Mouse (Mus musculus) regulatory T cell (primary cell): ENCODE measurements around the gene Nmnat1.

ENCODE experiments used
- in situ Hi-C: fragments of 300-600 bp; cut with MboI, MseI; formaldehyde crosslinking; loops from one replicate; pipeline ENCODE4 v1.15.1; 2025; ENCODE audit warnings: high pct_unique_total_duplicates

Nmnat1 gene

GRCm38 (mm10) chr4:149485053-149485824, at the start of gene Nmnat1, which contains the start of gene Lzic:
Gene Nmnat1 (minus strand): TSS chr4:149485202.
Gene Lzic (plus strand): TSS chr4:149485229.
- in situ Hi-C loops: no loop called here

- in situ Hi-C loops: loop anchor here (5.0 kb wide), 1 partner anchor 57 kb away; no protein-coding TSS in a partner anchor
Observed at GRCm38 (mm10) chr4:149529691-149530090, 44.7 kb upstream of the Nmnat1 start.

- in situ Hi-C loops: loop anchor here (5.0 kb wide), 1 partner anchor 55 kb away; no protein-coding TSS in a partner anchor
Observed at GRCm38 (mm10) chr4:149527621-149528354, 42.8 kb upstream of the Nmnat1 start.

GRCm38 (mm10) chr4:149526330-149526729, 41.3 kb upstream of the Nmnat1 start:
- in situ Hi-C loops: loop anchor here (5.0 kb wide), 1 partner anchor 54 kb away; no protein-coding TSS in a partner anchor

- in situ Hi-C loops: loop anchor here (5.0 kb wide), 1 partner anchor 54 kb away; no protein-coding TSS in a partner anchor
Observed at GRCm38 (mm10) chr4:149525811-149526210, 40.8 kb upstream of the Nmnat1 start.

GRCm38 (mm10) chr4:149525170-149525569, 40.2 kb upstream of the Nmnat1 start:
- in situ Hi-C loops: loop anchor here (5.0 kb wide), 1 partner anchor 53 kb away; no protein-coding TSS in a partner anchor

- in situ Hi-C loops: no loop called here
Observed at GRCm38 (mm10) chr4:149523961-149524360, 39.0 kb upstream of the Nmnat1 start.

GRCm38 (mm10) chr4:149521258-149521657, 36.3 kb upstream of the Nmnat1 start:
- in situ Hi-C loops: no loop called here

- in situ Hi-C loops: no loop called here
Observed at GRCm38 (mm10) chr4:149518351-149519220, 33.6 kb upstream of the Nmnat1 start.

GRCm38 (mm10) chr4:149517868-149518340, 32.9 kb upstream of the Nmnat1 start, which contains the start of gene Ctnnbip1:
Gene Ctnnbip1 (plus strand): TSS chr4:149518236.
- in situ Hi-C loops: no loop called here

- in situ Hi-C loops: no loop called here
Observed at GRCm38 (mm10) chr4:149515706-149516105, 30.7 kb upstream of the Nmnat1 start.

- in situ Hi-C loops: no loop called here
Observed at GRCm38 (mm10) chr4:149512072-149512471, 27.1 kb upstream of the Nmnat1 start.

GRCm38 (mm10) chr4:149511221-149511646, 26.2 kb upstream of the Nmnat1 start:
- in situ Hi-C loops: no loop called here

GRCm38 (mm10) chr4:149506904-149507303, 21.9 kb upstream of the Nmnat1 start:
- in situ Hi-C loops: no loop called here

- in situ Hi-C loops: no loop called here
Observed at GRCm38 (mm10) chr4:149505261-149505967, 20.4 kb upstream of the Nmnat1 start.

- in situ Hi-C loops: no loop called here
Observed at GRCm38 (mm10) chr4:149504858-149505257, 19.9 kb upstream of the Nmnat1 start.

GRCm38 (mm10) chr4:149504363-149504762, 19.4 kb upstream of the Nmnat1 start:
- in situ Hi-C loops: no loop called here

GRCm38 (mm10) chr4:149499790-149500189, 14.8 kb upstream of the Nmnat1 start:
- in situ Hi-C loops: no loop called here

GRCm38 (mm10) chr4:149498901-149499300, 13.9 kb upstream of the Nmnat1 start:
- in situ Hi-C loops: no loop called here

- in situ Hi-C loops: no loop called here
Observed at GRCm38 (mm10) chr4:149496612-149497011, 11.6 kb upstream of the Nmnat1 start.
